Mouse (Mus musculus): Measurements from ENCODE around the gene Selp.

DNA sequence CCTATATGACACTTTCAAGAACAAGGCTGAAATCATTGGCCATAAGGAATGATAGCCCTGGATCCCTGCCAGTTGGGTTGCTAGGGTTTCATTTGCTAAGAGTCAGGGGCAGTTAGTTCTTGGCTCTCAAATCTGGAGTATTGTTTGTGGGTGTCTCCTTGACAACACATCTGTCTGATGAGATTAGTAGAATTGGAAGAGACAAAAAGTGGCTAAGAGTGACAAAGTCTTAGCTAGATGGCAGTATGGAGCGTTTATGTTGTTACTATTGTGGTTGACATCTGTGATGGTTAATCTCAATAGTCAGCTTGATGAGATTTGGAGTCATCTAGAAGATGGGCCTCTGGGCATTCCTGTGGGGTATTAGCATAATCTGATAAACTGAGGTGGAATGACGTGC lies 16.7 kb upstream of the Selp start:
- TF ChIP-seq POLR2A (IDR thresholded peaks at IDR 0.05; ENCODE audit: control insufficient read depth in 1 of 2, insufficient read depth in 1 of 2, low read depth in 1 of 2, low read length in 2 of 2, poor library complexity in 1 of 2) (no peak), MAZ (IDR thresholded peaks at IDR 0.05; ENCODE audit: low read depth, low read length) (no peak), CTCF (IDR thresholded peaks at IDR 0.05 in 2 of 3, conservative IDR thresholded peaks at IDR 0.05 in 1 of 3; ENCODE audit: control insufficient read depth in 1 of 3, insufficient read depth in 1 of 3, low read depth in 2 of 3, low read length in 3 of 3, poor library complexity in 1 of 3, severe bottlenecking in 1 of 3) (no peak), ZKSCAN1 (IDR thresholded peaks at IDR 0.05; ENCODE audit: low read depth, low read length) (no peak), GABPA (IDR thresholded peaks at IDR 0.05; ENCODE audit: low read depth, low read length) (no peak), CHD2 (IDR thresholded peaks at IDR 0.05; ENCODE audit: low read length) (no peak), TCF12 (IDR thresholded peaks at IDR 0.05; ENCODE audit: low read depth, low read length) (no peak), MAX (IDR thresholded peaks at IDR 0.05; ENCODE audit: low read length) (no peak), KAT2A (conservative IDR thresholded peaks at IDR 0.05; ENCODE audit: low read depth, low read length) (no peak), RAD21 (IDR thresholded peaks at IDR 0.05; ENCODE audit: low read depth, low read length) (no peak), ZNF384 (IDR thresholded peaks at IDR 0.05; ENCODE audit: low read depth, low read length) (no peak), NRF1 (IDR thresholded peaks at IDR 0.05; ENCODE audit: insufficient read depth, low read depth, low read length, poor library complexity, severe bottlenecking) (no peak), ZMIZ1 (IDR thresholded peaks at IDR 0.05; ENCODE audit: low read depth, low read length) (no peak), NELFE (IDR thresholded peaks at IDR 0.05; ENCODE audit: low read depth, low read length) (no peak)

Measured in MEL (cell line).